Mouse (Mus musculus) T-cell, adult 66 days (primary cell): ENCODE results near the gene Stx4a. TPM values are rescaled to one million over a fixed set of nuclear protein-coding genes. Genes with fewer than 3 reads are reported as not detected.

ENCODE experiments used
- total RNA-seq, 2 experiments: library from RNA; stranded (reverse); gene quantifications; 3 replicates in 1 of 2; 4 replicates in 1 of 2; pipeline ENCODE4 v1.2.4; 2023

Stx4a gene
- total RNA-seq = 100 to 1,000 TPM; 144 to 145 TPM

DNA sequence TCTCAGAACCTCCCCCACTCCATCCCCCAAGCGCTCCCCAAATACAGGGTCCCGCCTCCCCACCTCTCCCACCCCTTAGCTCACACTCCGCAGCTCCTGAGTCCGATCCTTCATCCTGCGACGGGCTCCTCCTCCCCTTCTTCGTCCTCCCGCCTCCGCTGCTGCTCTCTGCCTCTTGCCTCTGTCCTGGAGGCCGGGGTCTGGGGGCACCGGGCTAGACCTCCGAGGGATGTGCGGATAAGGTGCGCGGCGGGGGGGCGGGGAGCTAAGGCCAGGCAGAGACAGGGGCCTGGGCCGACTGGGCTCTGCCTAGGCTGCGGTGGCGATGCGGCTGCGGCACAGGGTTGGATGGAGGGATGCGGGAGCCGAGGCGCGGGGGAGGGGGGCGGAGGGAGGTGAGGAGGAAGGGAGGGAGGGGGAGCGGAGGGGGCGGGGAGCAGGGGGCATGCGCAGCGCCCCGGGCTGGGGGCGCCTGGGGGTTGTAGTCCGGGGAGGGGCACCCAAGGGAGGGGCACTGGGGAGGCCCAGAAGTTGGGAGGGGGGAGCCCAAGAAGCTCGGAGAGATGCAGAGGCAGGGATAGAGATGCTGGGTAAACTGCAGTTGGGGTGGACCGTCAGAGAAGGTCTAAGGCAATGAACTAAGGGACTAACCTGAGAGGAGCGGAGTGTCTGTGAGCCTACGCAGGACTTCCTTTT lies at the start of gene Stx4a, which contains the start of gene Stx1b:
TSS of gene Stx4a (plus strand) at position 119 of the 696 bp plus-strand sequence.
TSS of gene Stx1b (minus strand) at position 374 of the 696 bp plus-strand sequence.

DNA sequence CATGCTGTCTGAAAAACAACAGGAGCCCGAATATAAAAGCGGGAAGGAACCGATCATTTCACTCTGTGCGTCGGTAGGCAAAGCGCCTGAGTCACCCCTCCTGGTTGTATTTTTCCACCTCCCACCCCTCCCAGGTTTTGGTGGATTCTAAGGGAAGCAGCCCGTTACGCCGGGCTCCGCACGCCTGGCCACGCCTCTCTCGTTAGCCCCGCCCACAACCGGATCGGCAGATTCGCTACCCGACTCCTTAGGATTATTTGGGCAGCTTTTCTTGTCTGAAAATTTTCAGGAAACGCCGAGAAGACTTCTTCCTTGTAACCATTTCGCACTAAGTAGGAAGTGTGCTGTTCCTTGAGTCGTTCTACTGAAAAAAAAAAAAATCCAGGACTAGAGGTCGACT lies 47.7 kb upstream of the Stx4a start, which contains the start of gene Setd1a:
TSS of gene Setd1a (plus strand) at position 245 of the 400 bp plus-strand sequence.

DNA sequence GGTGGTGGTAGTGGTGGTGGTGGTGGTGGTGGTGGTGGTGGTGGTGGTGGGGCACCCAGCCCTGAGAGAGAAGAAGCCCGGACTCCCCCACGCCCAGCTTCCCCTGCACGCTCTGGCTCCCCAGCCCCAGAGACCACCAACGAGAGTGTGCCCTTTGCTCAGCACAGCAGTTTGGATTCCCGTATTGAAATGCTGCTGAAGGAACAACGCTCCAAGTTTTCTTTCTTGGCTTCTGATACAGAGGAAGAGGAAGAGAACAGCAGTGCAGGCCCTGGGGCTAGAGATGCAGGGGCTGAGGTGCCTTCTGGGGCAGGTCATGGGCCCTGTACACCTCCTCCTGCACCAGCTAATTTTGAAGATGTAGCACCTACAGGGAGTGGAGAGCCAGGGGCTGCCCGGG lies 38.8 kb upstream of the Stx4a start, which contains the start of gene Gm49388:
TSS of gene Gm49388 (plus strand) at position 301 of the 400 bp plus-strand sequence.

DNA sequence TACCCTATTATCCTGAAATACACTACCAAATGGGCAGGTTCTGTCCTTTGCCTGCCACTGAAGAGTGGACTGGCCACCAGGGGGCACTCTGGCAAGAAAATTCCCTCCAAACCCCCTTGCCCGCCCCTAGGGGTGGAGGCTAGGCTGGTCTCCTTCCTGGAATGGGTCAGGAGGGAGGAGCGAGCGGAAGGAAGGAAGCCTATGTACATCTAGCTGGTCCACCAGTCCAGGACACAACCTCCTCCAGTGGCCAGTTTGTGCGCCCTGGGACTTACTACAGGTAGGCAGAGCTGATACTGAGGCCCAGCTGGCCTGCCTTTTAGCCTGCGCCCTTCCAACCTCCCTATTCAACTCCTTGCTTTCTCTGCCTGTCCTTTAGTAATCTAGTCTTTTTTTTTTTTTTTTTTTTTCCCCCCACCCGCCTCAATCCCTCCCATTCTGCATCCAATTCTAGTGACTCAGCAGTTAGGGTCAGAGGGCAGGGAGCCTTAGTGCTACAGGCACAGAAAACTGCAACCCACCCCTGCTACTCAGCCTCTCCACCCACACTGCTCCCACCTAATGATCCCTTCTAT lies 23.6 kb upstream of the Stx4a start, which contains the start of gene Hsd3b7:
TSS of gene Hsd3b7 (plus strand) at position 170 of the 575 bp plus-strand sequence.

DNA sequence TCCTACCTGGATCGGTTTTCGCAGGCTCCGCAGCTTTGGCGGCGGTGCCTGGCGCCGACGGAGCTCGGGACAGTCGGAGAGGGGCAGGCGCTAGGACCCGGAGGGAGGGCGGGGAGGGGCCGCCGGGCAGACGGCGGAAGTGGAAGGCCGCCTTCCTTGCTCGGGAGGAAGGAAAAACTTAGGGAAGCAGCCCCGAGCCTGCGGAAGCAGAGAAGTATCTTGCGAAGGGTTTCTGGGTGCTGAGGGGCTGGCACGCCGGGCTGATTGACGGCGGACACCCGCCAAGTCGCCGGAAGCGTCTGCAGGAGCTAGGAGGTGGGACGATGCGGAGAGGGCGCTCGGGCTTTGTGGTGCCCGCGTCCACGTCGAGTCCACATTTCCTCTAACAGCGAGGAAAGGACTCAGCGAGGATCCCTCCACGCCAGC lies 52.0 kb downstream of the Stx4a start, which contains the start of gene Zfp646:
TSS of gene Zfp646 (plus strand) at position 181 of the 426 bp plus-strand sequence.

DNA sequence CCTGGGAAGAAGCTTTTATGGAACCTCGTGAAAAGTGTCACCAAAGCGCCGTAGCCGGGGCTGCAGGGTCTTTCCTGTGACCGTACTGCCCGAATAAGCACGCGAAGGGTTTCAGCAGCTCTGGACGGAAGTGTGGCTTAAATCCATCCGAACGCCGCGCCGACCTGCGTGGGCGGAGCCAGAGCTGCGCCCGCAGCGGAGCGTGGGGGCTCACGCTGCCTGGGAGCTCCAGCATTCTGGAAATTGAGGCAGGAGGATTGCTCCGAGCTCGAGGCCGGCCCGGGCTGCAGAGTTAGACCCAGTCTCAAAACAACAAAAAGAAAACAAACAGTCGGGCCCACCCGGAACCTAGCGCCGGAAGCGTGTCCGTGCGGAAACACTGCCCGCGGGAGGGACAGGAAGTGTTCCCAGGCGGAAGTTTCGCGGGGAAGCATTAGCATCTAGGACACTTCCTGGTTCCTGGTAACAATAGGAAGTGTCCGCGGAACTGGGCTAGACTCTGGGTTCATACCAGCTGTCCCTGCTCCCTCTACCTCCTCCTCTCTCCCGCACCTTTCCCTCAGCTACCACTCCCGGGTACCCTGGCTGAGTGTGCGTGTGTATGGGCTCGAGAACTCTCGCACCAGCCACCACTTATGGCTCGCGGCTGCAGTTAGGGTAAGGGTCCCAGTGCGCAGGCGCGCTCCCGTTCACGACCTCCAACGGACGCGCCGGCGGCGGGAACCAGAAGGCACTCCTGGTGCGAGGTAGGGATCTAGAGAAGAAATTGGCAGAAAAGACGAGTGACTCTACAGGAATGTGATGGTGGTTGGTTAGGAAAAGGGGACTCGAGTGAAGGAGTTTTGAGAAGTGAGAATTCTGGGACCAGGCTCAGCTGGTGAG lies 52.6 kb downstream of the Stx4a start, which contains the start of gene Zfp668:
TSS of gene Zfp668 (minus strand) at position 362 of the 882 bp plus-strand sequence.

DNA sequence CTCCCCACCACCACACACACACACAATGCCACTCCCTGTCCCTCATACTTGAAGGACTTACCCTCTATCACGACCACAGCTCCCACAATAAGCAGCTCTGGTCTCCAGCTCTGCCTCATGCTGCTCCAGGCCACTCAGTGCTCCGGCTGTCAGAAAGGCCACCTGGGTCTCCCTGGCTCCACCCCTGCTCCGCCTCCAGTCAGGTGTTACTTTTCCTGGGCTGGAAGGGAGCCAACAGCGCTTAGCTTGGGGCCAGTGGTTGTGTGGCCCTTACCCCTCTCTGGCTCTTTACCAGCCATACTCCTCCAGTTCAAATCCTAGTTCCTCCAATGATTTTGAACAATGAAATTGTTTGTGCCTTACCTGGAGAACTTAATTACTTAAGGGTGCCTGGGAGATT lies 66.7 kb downstream of the Stx4a start, which contains the start of gene Prss53:
TSS of gene Prss53 (minus strand) at position 173 of the 400 bp plus-strand sequence.

DNA sequence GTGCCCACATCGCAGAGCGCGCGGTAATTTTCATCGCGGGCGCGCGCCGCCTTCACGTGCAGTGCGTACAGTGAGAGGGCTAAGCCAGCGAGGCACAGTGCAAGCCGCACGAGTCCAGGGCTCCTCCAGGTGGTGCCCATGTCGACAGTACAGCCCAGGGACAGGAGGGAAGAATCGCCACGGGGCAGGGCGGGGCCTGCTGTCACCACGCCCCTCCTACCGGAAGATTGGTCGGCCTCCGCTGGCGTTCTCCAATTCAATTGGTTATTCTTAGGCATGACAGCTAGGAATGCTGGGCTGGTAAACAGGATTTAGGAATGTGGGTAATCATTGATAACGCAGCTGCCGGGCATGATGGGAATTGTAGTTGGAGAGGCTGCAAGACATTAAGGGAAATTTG lies 71.3 kb downstream of the Stx4a start, which contains the start of the genes Gm21974 and Vkorc1:
TSS of gene Gm21974 (minus strand) at position 13 of the 400 bp plus-strand sequence.
TSS of gene Vkorc1 (minus strand) at position 176 of the 400 bp plus-strand sequence.

Other genes starting within 250 kb of the Stx4a start
- not detected for gene Ccdc189, start 235.7 kb upstream of the Stx4a start, total RNA-seq
- 100 to 1,000 TPM; 139 to 146 TPM for gene Rnf40, start 235.5 kb upstream of the Stx4a start, total RNA-seq
- 1 to 10 TPM; 1.9 to 2.7 TPM for gene Zfp629, start 208.5 kb upstream of the Stx4a start, total RNA-seq
- gene Bcl7c, start 115.4 kb upstream of the Stx4a start, total RNA-seq = 10 to 100 TPM; 32.3 to 36.4 TPM
- not detected for gene Ctf1, start 111.6 kb upstream of the Stx4a start, total RNA-seq
- gene Ctf2, start 92.1 kb upstream of the Stx4a start, total RNA-seq = not detected
- 10 to 100 TPM in 1 of 2 experiments, 1 to 10 TPM in 1; 6.8 to 11.5 TPM for gene Fbxl19, start 79.8 kb upstream of the Stx4a start, total RNA-seq
- 10 to 100 TPM; 13.5 to 17.7 TPM for gene Orai3, start 54.5 kb upstream of the Stx4a start, total RNA-seq
- gene Setd1a, start 47.6 kb upstream of the Stx4a start, total RNA-seq = 10 to 100 TPM; 79.5 to 80.7 TPM
- gene Gm49388, start 38.7 kb upstream of the Stx4a start, total RNA-seq = not detected
- gene Hsd3b7, start 23.7 kb upstream of the Stx4a start, total RNA-seq = 1 to 10 TPM; 4.7 to 7.1 TPM
- gene Stx1b, start 255 bp downstream of the Stx4a start, total RNA-seq = not detected
- 100 to 1,000 TPM in 1 of 2 experiments, 10 to 100 TPM in 1; 99.7 to 102 TPM for gene Zfp646, start 51.9 kb downstream of the Stx4a start, total RNA-seq
- gene Zfp668, start 52.5 kb downstream of the Stx4a start, total RNA-seq = 10 to 100 TPM; 24.2 to 27.3 TPM
- under 1 TPM; 0.53 to 0.76 TPM for gene Prss53, start 66.7 kb downstream of the Stx4a start, total RNA-seq
- gene Gm21974, start 71.2 kb downstream of the Stx4a start, total RNA-seq = not detected
- 10 to 100 TPM; 12.4 to 16.7 TPM for gene Vkorc1, start 71.3 kb downstream of the Stx4a start, total RNA-seq
- 10 to 100 TPM; 24.6 to 33.4 TPM for gene Bckdk, start 79.8 kb downstream of the Stx4a start, total RNA-seq
- 10 to 100 TPM; 41.0 to 43.8 TPM for gene Kat8, start 88.2 kb downstream of the Stx4a start, total RNA-seq
- gene Prss8, start 105.8 kb downstream of the Stx4a start, total RNA-seq = not detected
- 1 to 10 TPM in 1 of 2 experiments, under 1 TPM in 1; 0.74 to 1.5 TPM for gene Prss36, start 122.4 kb downstream of the Stx4a start, total RNA-seq
- 100 to 1,000 TPM; 709 to 864 TPM for gene Fus, start 143.2 kb downstream of the Stx4a start, total RNA-seq
- 10 to 100 TPM; 45.2 to 62.4 TPM for gene Pycard, start 169.6 kb downstream of the Stx4a start, total RNA-seq
- gene Trim72, start 179.7 kb downstream of the Stx4a start, total RNA-seq = 1 to 10 TPM; 1.3 to 6.0 TPM
- 1 to 10 TPM in 1 of 2 experiments, under 1 TPM in 1; 0.83 to 2.7 TPM for gene Itgam, start 238.3 kb downstream of the Stx4a start, total RNA-seq
- not detected for gene Gm49368, start 238.4 kb downstream of the Stx4a start, total RNA-seq